Mouse (Mus musculus) lung, postnatal 0 days (tissue): ENCODE data around the gene Gm340.

Source experiments
- CTCF ChIP-seq: IDR thresholded peaks from 2 replicates; pipeline ENCODE4 v1.5.1; 2016; ENCODE audit warnings: antibody characterized with exemption, mild to moderate bottlenecking
- EP300 ChIP-seq: IDR thresholded peaks from 2 replicates; pipeline ENCODE4 v1.6.1; 2016; ENCODE audit warnings: antibody characterized with exemption, mild to moderate bottlenecking, control low read depth

DNA sequence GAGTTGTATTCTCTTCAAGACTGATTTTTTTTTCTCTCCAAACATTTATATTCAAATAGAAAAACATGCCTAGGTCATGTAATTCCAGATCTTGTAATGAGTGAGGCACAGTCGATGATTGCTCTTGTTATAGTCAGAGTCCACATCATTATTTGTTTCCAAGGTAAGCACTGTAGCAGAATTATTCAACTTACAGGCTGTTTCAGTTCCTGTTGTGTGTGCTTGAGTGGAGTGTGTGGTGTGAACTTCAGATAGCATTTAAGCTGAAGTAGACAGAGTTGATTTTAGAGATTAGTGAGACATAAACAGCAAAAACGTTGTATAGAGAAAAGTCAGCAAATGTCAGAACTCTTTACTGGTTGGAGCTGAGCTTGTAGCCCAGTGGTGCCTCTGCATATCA, 13.4 kb upstream of the Gm340 start:
- TF ChIP-seq CTCF: no peak
- no peak for TF ChIP-seq EP300
